In genomic region chr17:72076306-72076921, GRCm38 (mm10) we compare ENCODE assay signal across 7 mouse cellular contexts.
DNase-seq lines count a peak whose midpoint lies in the region; ATAC-seq lines count a peak whose summit lies in the region.

No protein-coding gene starts in this region.

- no peak overlapping the region for H3K27ac ChIP-seq in forebrain, embryonic 12.5 days

- no peak overlapping the region for H3K9ac ChIP-seq in forebrain, embryonic 12.5 days

- H3K27me3 ChIP-seq in forebrain, embryonic 12.5 days, result peaks cover 4% of the 10 kb centered on the region; the same call in 1 of the 2 replicates

- DNase-seq in kidney, postnatal 4 days, result peak; percentile 49 to 60
- DNase-seq in kidney, postnatal 25 days, result no peak
- DNase-seq in layer of hippocampus, adult 18-20 months (ENCODE audit: low spot score in 2 of 2), result peak; percentile 35 to 60
- peak; percentile 76 for DNase-seq in retina, postnatal 1 day
- DNase-seq in spleen, postnatal 14 days (ENCODE audit: low spot score in 2 of 2), result no peak
- DNase-seq in yolk sac, embryonic 10.5 days (ENCODE audit: low spot score), result no peak

- 37% methylated on average over 12 of the region's 12 CpGs for WGBS in forebrain, embryonic 12.5 days

- no peak overlapping the region for H3K4me2 ChIP-seq in forebrain, embryonic 12.5 days

- H3K4me3 ChIP-seq in forebrain, embryonic 12.5 days (replicated peaks), result no peak overlapping the region

- ATAC-seq in forebrain, embryonic 12.5 days (ENCODE audit: low FRiP score), result peak; percentile 67; the same call in 1 of the 2 replicates

- peaks cover 8% of the 10 kb centered on the region; the same call in 1 of the 2 replicates for H3K4me1 ChIP-seq in forebrain, embryonic 12.5 days

- no peaks in the 10 kb centered on the region for H3K9me3 ChIP-seq in forebrain, embryonic 12.5 days

- no peaks in the 10 kb centered on the region for H3K36me3 ChIP-seq in forebrain, embryonic 12.5 days (replicated peaks)

Comparison
In these comparisons a context has a peak if more than half of its experiments do, and no peak if none do; other contexts are left out.
1. DNase-seq: peak in kidney, postnatal 4 days (2 of 2), layer of hippocampus, adult 18-20 months (2 of 2) and retina, postnatal 1 day (single experiment); none in kidney, postnatal 25 days (0 of 2), spleen, postnatal 14 days (0 of 2) and yolk sac, embryonic 10.5 days (single experiment).